Mouse (Mus musculus) cerebellum, postnatal 14 days (tissue): ENCODE results near the gene Gdf15.
A peak's percentile ranks its signal among the peaks of the same experiment; 100 is the strongest.
"Not testable (repeated sequence)": the region's sequence is repeated elsewhere in the genome, so short reads cannot be mapped to it uniquely, and the experiment has no call there.

ENCODE experiments used
- DNase-seq, 2 experiments: peaks; one replicate each; pipeline ENCODE4 v3.0.0; 2021; ENCODE audit warnings: mixed read lengths in 2 of 2

Gene Gdf15

DNA sequence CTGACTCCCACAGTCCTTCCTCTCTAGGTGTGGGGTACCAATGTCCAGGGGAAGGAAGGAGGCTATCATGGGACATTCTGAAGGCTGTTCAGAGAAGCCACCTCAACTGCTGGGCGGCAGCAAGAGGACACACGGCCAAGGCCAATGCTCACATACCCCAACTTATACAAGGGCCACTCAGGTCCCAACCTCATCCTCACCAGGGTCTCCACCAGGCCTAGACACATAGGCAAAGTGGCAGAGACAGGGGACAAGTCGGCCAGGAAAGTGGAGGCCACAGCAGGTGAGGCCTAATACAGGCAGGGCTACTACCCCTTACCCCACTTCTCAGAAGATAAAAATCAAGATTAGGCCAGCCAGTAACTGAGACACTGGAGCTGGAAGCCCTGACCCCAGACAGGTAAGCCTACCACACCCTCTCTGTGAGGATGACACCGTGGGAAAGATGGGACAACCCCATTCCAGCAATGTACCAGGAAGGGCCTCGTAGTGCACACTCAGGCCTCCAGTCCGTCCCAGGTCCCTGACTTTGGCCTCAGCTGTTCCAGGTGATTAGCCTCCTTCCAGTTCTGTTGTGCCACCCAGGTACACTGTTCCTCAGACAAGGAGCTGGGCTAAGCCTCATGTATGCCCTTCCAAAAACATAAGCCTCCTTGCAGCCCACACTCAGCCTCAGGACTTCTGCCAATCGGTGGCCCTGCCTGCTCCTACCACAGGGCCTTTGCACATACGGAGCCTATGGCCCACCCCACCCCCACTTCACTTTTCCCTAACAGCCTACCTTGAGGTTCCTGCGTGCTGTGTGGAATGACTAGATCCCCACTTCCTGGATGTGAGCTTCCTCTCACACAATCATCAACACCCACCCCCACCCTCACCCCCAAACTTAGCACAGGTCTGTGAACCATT lies 26.1 kb downstream of the Gdf15 start:
- DNase-seq = no peak

DNA sequence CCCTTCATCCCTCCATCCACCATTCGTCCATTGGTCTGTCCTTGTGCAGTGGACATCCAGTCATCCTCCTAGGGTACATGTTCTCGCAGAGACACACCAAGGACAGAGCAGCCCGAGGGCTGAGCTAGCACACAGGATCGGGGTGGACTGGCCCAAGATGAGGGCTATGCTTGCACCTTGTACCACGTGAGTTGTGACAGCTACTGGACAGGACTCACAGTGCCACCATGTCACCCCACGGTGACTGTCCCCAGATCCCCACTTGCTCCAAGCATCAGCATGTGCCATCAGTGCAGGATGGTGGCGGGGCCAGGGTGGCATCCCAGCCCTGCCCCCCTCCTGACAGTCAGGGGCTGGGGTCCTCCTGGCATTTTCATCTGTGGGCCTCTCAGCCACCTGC lies 27.7 kb downstream of the Gdf15 start:
- no peak for DNase-seq

DNA sequence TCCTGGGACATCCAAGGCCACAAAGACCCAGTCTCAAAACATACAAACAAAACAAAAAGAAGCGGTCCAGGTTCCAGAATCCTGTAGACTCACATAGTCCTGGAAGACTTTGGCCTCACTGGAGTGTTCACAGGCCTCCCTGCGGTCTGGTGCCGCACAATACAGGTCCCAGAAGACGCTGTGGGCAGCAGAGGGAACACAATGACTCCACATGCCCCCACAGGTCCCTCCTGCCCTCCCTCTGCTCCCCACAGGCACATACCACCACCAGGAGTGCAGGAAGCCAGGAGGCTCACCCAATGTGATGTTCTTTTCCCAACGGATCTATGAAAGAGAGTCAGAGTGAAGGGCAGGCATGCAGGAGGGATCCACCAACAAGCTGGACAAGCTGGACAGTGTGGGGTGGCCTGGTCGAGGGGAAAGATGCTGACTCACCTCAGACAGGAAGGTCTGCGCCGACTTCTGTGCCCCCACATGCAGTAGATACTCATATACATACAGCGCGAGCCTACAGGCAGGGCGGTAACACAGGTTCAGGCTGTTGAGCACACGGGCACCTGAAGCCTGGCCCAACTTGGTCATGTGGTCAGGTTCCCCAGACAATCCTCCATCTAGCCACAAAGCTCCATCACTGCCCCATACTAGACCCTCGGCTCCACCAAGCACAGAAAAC lies 30.0 kb downstream of the Gdf15 start:
- DNase-seq = no peak

DNA sequence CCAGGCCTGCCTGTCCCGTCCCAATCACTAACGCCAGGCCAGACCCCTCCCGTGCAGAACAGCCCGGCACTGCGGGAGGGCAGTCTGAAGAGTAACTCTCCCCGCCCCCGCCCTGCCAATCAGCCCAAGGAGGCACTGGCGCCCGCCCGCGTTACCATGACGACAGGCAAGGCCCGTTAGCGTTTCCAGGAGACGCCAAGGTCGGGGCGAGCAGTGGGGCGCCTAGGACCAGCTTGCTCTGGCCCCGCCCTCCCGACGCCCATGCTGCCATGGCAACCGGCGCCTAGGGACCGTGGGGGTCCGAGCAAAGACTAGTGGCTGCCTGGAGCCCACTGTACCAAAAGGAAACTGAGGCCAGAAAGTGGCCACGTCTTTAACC lies 31.0 kb downstream of the Gdf15 start:
- DNase-seq = peak; percentile 93 to 98

DNA sequence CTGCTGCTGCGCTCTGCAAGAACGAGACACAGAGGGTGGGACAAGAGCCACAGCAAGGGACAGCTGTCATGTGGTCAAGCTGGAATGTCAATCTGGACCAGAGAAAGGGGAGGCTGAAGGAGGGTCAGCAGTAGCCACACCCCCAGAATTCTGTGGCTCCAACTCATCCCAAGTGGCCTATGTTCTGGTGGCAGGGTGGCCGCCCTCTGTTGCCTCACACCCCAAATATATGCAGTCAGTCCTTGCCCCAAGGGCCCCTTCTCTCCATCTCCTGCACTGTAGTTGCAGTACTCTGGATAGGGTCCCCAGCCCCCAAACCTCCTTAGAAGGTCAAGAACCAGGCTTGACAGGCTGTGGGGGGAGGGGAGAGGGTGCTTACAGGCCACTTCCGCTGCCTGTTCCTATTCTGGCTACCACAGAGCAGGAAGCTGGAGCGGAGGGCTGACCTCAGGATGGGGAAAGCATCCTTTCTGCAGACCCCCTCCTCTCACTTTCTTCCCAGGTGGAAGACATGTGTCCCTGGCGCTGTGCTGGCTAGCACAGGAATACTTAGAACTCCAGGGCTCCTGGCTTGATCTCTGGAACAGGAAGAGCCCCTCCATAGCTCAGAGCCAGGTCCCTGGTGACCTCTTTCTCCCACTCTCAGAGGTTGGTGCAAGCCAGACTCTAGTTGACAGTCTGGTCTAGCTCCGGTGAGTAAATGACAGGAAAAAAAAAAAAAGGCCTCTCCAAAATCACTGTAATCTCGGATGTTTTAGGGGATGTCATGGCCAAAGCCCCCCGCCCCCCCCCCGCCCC lies 31.6 kb downstream of the Gdf15 start:
- peak; percentile 46 to 74 for DNase-seq

DNA sequence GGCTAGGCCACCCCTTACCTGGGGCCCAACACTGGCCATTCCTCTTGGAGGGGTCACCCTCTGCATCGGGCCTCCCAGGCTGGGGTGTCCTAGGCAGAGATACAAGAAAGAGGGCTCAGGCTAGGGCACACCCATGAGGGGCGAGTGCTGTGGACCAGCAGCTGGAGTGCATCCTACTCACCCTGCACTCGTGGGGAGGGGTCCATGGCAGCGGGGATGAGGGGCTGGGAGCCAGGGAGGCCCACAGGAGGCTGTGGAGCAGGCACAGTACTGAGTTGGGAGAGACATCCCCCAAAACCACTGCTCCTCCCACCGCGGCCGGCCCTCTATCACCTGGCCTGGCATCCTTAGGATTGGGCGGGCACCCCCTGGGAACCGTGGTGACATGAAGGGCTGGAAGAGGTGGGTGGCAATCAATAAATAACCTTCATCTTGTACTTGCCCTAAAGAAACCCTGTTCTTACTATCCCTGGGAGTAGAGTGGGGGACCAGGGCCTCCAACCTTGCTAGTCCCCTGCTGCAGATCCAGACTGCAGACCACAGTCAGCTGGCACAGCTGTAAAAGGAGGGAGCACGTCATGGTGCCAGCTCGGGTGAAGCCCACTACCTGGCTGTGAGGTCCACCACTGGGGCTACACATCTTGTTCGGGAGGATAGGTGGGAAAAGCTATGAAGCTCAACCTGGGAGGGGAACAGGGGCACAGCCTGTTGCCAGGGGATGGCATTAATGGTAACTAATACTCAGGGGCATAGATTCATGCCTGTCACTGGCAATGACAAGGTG lies 32.6 kb downstream of the Gdf15 start:
- peak in 1 of 2 experiments; percentile 40 for DNase-seq

DNA sequence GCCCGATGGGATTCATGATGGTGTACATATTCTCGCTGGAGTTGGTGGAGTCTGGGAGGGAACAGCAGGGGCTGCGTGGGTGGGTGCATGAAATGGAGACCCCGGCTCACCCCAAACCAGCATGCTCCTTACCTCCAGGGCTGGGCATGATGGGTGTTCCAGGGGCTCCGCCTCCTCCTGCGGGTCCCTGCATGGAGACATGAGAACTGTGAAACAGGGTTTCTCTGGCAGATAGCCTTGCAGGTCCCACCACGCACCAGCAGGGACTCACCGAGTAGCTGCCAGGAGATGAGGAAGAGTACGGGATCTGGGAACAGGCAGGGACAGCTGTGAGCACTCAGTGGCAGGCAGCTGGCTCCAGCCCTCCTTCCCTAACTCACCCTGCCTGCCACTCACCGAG lies 33.5 kb downstream of the Gdf15 start:
- DNase-seq = no peak

DNA sequence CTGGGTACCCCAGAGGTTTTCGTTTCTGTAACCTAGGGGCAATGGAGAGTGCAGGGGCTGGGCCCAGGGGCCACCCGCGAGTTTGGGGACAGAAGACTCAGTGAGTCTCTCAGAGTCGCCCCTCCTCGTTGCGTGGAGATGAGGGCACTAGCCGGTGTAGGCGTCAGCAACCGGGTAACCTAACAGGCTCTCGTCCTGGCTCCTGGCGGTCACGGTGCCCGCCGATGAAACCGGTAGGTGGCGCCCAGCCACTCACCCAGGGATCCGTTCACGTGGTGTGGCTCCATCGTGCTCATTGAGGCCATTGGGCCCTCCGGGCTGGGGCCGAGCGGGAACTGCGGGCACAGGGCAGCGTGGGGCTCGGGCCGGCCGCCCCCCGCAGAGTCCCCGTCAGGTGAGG lies 34.0 kb downstream of the Gdf15 start:
- peak; percentile 89 for DNase-seq

DNA sequence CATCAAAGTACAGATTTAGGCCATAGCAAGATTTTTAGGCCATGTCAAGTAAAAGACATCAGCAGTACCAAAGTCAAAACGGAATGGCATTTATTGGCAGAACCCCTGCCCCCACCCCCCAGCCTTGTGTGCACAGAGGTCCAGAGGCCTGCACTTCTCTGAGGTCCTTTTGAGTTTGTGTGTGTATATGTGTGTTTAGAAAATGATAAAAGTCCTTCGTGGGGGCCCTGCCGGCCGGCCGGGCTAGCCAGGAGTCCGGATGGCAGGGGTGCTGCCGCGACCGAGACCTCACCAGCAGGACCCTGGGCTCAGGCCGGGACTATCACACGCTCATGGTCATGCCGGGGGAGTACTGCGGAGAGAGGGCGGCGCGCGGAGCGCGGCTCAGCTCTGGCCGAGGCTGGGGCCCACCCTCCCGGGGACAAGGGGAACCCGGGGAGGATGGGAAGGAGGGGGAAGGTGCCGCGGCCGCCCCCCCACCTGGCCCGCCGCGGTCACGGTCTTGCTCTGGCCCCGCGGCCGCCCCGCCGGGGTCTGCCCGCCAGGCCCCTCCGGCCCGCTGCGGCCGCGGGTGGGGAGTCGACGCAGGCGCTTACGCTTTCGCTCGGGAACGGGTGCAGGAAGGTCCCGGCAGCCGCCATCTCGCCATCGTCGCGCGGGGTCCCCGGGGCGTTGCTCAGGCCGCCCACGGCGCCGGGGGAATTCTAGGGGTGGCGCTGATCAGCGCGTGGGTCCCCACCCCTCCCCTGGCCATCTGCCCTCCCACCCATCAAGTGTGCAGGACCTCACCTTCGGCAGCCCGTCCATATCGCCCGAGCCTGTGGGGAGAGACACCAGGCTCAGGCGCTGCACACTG lies 34.6 kb downstream of the Gdf15 start:
- DNase-seq = peak; percentile 47 to 48

DNA sequence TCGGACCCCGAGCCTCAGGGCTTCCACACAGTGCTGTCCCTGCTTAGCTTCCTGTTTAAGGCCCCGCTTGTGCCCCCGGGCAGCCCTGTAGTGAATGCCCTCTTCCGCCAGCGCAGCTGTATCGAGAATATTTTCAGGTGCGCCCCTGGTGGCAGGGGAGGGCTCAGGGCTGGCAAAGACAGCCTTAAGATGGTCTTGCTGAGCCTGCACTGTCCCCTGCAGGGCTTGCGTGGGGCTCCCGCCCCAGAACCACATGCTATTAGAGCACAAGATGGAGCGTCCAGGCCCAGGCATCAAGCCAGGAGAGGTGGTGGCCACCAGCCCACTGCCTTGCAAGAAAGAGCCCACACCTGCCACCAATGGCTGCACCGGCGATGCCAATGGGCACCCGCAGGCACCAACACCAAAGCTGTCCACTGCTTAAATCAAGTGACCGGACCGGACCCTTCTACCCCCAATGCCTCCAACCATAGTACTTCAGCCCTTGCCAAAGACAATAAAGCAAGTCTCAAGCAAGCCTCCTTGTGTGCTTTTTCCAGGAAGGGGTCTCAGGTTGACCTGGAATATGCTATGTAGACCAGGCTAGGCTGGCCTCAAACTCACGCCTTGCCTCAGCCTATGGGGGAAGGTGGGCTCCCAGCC lies 35.4 kb downstream of the Gdf15 start:
- peak; percentile 83 to 87 for DNase-seq

DNA sequence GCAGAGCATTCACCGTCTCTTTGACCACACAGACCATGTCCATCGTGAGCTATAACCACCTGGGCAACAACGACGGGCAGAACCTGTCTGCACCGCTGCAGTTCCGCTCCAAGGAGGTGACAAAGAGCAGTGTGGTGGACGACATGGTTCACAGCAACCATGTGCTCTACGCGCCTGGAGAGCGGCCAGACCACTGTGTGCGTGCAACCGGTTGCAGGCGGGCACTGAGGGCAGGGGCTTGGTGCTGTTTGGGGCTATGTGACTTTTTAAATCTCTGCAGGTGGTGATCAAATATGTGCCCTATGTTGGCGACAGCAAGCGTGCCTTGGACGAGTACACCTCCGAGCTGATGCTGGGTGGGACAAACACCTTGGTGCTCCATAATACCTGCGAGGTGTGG lies 36.0 kb downstream of the Gdf15 start:
- DNase-seq = peak; percentile 30 to 56

DNA sequence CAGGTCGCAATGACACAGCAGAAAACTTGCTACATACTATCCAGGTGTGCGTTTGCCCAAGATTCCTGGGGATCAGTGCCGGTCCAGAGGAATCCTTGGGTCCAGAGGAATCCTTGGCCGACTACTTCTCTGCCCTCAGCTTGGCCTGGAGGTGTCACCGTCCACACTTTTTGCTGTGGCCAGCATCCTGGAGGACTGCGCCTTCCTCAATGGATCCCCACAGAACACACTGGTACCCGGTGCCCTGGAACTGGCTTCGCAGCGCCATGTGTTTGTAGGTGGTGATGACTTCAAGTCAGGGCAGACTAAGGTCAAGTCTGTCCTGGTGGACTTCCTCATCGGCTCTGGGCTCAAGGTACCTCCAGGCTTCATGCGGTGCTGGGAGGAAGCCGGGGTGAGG lies 36.4 kb downstream of the Gdf15 start:
- no peak for DNase-seq

DNA sequence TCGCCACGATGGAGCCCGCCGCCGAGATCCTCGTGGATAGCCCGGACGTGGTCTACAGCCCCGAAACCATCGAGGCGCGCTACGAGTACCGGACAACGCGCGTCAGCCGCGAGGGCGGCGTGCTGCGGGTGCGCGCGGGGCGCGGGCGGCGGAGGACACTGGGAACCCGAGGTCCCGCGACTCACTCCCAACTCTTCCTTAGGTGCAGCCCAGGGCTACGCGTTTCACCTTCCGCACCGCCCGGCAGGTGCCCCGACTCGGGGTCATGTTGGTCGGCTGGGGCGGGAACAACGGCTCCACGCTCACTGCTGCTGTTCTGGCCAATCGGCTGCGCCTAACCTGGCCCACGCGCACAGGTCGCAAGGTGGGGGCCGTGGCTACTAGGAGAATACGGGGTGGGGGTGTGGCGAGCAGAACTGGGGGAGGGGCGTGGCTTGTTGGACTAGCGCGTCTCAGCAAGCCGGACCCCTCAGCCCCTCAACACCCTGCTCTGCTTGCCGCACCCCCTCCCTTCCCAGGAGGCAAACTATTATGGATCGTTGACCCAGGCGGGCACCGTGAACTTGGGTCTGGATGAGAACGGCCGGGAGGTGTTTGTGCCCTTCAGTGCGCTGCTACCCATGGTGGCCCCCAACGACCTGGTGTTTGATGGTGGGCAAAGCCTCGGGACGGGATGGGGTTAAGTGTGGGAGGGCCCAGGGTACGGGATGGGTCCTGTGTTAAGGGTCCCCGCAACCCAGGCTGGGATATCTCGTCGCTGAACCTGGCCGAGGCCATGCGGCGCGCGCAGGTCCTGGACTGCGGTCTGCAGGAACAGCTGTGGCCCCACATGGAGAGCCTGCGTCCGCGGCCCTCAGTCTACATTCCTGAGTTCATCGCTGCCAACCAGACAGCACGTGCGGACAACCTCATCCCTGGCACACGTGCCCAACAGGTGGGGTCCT lies 37.4 kb downstream of the Gdf15 start:
- DNase-seq = peak; percentile 59 to 71

DNA sequence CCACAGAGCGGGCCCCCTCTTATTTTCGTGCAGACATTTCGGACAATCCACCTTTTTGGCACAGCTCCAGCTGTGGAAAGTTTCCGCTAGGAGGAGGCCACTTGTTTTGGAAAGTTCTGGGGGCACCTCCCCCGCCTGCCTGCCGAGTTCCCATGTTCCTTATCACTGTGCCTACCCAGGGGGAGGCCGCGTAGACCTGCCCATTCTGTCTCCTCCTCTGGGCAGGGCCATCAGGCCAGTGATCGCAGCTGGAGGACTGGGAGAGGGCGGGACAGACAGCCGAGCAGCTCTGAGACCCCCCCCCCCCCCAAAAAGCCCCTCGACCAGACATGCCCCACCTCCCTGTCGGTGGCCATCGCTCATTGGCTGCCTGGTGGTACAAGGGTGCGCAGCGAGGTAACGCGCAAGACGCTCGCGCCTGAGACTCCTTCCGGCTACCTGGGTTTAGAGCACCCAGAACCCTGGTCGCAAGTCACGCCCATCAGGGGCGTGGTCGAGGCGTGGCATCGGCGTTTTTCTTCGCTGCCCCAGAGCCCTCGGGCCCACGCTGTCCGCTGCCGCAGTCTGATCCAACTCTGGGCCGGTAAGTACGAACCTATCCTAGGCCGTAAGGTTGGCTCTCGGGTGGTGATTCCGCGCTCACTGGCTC lies 38.2 kb downstream of the Gdf15 start, which contains the start of gene Isyna1:
Gene Isyna1 (plus strand): TSS at position 413 of the 649 bp plus-strand sequence.
- DNase-seq = peak; percentile 75 to 78

DNA sequence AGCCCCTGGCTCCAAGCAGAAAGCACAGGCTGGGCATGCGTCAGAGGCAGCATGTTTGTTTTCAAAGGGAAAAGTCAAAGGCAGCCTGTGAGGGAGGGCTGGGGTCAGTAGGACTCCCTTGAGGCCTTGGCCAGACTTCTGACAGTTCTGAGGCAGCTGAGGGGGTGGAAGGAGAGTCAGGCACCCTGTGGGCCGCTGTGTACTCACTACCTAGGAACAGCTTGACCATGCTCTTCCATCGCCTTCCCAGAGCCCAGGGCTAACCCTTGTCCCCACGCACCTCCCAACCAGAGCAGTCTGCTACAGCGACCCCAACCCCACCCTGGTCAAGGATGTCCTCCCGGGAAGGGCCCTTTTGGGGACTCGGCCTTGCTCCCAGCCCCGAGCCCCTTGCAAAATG lies 39.1 kb downstream of the Gdf15 start:
- no peak for DNase-seq

DNA sequence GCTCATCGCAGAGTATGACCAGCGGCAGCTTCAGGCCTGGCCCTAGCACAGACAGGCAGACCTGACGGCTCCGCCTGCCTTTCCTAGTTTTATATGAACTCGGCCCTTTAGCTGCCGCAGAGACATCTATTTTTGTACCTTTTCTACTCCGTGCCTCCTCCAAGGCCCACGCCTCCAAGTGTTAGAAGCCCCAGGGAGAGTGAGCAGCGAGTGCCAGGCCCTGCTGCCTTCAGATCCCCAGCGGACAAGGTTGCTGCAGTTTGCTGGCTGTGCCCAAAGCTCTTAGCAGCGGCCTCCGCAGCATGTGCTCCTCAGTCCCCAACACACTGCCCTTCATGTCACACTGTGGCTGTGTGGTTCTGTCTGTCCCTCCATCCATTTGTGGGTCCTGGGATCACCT lies 40.7 kb downstream of the Gdf15 start:
- no peak for DNase-seq

DNA sequence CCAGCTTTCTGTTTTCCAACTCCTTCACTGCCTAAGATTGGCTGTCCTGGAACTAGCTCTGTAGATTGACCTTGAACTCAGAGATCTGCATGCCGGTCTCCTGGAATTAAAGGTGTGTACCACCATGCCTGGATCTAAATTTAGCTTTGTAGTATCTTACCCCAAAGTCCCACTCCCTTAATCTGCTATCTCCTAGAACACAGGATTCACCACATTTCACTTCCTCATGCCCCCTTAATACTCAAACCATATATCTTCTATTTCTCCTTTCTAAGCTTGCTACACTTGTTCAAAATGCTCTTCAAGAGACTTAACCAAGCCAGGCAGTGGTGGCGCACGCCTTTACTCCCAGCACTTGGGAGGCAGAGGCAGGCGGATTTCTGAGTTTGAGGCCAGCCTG lies 44.3 kb downstream of the Gdf15 start:
- DNase-seq = not testable (repeated sequence)

DNA sequence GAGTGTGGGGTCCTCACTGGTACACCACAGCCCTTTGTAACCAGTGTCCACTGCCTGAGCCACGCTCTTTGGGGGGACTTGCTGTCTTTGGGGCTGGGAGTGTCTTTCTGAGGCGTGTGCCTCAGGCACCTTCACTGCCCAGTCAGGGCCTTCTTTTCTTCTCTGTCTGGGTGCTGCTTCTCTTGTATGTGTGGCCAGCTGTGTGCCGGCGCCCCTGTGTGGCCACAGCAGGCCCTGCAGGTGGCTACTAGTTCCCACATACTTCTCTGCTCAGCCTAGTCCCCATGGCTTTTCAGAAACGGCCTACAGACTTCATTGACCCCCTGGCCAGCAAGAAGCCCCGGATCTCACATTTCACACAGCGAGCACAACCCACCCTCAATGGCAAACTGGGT lies 47.0 kb downstream of the Gdf15 start:
- peak; percentile 63 to 68 for DNase-seq

DNA sequence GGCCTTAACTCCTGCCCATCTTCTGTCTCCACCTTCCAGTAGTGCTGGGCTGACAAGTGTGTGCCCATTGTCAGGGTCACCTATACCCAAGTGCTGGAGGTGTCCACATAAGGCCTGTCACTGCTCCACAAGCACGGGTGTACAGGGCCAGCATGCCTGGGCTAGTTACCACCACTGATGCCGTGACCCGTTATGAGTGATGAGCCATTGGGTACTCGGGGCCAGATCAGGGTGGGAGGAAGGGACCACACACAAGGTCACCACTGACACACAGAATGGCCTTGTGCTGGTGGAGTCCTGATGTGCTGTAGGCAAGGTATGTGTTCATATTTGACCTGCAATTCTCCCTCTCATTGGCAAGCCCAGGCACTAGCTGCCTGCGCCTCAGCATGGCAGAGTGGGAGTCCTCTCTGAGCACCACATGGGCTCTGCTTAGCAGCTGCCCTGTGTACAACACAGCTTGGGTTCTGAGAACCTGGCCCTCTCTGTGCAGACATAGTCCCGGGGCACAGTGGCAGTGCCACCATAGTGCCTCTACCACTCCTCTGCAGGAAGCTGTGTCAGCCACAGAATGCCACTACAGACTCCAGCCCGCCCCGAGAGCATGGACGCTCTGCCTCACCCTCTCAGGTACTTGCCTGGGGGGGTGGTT lies 47.5 kb downstream of the Gdf15 start:
- no peak for DNase-seq
